Mouse (Mus musculus) activated CD4-positive, CD25-positive, alpha-beta regulatory T cell, adult 9 weeks (primary cell): Measurements from ENCODE around the gene Mcam. TPM values are rescaled to one million over a fixed set of nuclear protein-coding genes. Genes with fewer than 3 reads are reported as not detected.

Experiments used
- polyA plus RNA-seq: library from polyadenylated mRNA; unstranded; fragments of 100-300 nt; shearing (Covaris generic); gene quantifications from one replicate; pipeline ENCODE4 v1.2.1, GENCODE M21; 2017

Mcam gene
- polyA plus RNA-seq: not detected

DNA sequence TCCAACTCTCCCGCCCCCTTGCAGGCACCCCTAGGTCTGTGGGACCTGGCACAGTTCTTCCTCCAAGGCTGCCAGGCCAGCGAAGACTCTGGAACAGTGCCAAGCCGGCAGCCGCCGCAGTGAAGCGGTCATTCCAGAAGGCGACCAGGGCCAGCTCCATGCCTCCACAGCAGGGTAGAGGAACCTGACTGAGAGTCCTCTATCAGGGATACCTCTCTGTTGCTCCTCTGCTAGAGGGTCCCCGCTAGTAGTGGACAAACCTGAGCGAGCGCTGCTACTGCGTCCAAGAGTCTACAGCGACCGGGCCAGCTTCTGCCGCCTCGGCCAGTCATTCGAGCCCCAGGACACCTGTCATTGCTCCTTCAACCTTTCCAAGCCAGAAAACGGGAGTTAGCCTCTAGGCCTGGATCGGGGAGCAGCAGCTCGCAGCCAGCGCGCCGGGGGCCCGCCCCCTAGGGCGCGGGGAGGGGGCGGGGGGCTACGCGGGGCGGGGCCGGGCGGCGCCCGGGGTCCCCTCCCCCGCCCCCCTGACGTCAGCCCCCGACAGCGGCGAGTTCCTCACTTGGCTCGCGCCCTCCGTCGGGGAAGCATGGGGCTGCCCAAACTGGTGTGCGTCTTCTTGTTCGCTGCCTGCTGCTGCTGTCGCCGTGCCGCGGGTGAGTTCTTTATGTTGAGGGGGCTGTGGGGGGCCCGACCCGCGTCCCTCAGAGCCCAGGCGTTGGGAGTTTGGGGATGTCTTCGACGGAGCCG lies at the start of gene Mcam:
Gene Mcam, plus strand, starts transcription at position 369 of the 750 bp plus-strand sequence.

DNA sequence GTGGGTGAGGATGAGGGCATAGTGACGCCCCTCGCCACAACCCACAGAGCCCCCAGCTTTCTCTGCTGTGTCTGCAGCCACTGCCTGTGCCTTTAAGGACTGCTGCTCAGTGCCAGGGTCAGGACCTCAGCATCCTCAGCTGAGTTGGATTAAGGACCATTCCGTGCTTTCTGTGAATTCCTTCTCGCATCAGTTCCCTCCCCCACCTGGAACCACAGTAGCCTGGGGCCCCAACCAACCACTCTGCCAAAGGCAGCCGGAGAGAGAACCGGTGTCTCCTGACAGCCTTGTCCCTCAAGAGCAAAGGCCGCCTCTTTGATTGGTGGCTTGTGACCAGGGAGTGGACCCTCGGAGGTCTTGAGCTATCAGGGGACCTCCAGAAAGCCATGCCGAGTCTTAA lies 32.8 kb upstream of the Mcam start, which contains the start of gene Mfrp:
Gene Mfrp, plus strand, starts transcription at position 240 of the 400 bp plus-strand sequence.

DNA sequence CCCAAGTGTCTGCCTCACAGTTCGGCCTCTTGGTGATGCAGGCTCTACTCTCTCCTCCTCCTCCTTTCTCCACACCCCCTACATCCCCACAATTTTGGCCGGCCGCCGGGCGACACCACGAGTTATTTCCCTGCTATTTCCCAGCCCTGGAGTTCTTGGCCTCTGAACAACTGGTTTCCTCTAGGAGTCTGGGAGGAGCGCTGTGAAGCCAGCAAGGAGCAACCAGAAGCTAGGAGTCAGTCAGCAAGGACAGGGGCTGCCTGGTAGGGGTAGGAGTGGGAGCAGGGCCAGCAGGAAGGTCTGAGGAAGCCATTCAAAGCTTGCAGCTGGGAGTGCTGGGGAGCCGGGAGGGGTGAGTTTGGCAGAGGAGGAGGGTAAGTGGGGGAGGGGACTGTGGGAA lies 27.2 kb upstream of the Mcam start, which contains the start of gene C1qtnf5:
Gene C1qtnf5, plus strand, starts transcription at position 136 of the 400 bp plus-strand sequence.

DNA sequence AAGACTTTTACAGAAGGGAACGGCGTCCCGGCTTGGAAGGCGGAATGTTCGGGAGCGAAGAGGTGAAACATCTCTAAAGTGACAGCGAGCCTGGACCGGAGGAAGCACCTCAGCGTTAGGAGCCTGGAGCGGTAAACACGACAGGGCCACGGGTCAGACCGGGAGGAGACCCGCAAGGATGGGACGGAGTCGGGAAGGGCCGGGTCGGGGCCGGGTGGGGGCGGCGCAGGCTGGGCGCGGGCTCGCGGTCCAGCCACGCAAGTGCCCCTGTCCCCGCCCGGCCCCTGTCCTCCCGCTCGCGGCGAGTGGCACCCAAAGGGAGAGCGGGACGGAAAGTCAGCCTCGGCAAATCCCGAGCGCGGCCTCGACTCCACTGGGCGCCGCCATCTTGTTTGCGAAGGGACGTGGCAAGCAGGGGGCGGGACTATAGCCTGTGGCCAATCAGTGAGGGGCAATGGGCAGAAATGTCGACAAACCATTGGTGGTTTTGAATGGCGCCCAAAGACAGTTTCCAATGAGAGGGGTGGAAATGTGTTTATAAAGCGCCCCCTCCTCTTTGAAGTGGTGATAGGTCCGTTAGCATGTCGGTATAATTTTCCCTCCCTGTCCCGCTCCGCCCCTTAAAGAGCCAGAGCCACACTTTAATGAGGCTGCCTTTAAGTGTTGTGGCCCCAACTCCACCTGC lies 21.0 kb upstream of the Mcam start, which contains the start of the genes Gm49380 and Rnf26:
Gene Gm49380, minus strand, starts transcription at position 396 of the 685 bp plus-strand sequence.
Gene Rnf26, minus strand, starts transcription at position 413 of the 685 bp plus-strand sequence.

Other genes with a start within 250 kb of the Mcam start
- 149 TPM for gene Thy1, start 91.1 kb upstream of the Mcam start, polyA plus RNA-seq
- 1.9 TPM for gene Usp2, start 67.4 kb upstream of the Mcam start, polyA plus RNA-seq
- not detected for gene Mfrp, start 32.7 kb upstream of the Mcam start, polyA plus RNA-seq
- not detected for gene C1qtnf5, start 27.2 kb upstream of the Mcam start, polyA plus RNA-seq
- gene Gm49380, start 21.0 kb upstream of the Mcam start, polyA plus RNA-seq: not detected
- 11.6 TPM for gene Rnf26, start 21.0 kb upstream of the Mcam start, polyA plus RNA-seq
- gene Cbl, start 99.6 kb downstream of the Mcam start, polyA plus RNA-seq: 33.6 TPM
- gene Ccdc153, start 106.2 kb downstream of the Mcam start, polyA plus RNA-seq: not detected
- gene Pdzd3, start 117.0 kb downstream of the Mcam start, polyA plus RNA-seq: 0.21 TPM
- 12.2 TPM for gene Nlrx1, start 134.1 kb downstream of the Mcam start, polyA plus RNA-seq
- 0.32 TPM for gene Abcg4, start 154.1 kb downstream of the Mcam start, polyA plus RNA-seq
- 32.9 TPM for gene Hinfp, start 171.2 kb downstream of the Mcam start, polyA plus RNA-seq
- gene C2cd2l, start 185.8 kb downstream of the Mcam start, polyA plus RNA-seq: 8.9 TPM
- 24.2 TPM for gene Dpagt1, start 191.6 kb downstream of the Mcam start, polyA plus RNA-seq
- 27.0 TPM for gene H2afx, start 200.2 kb downstream of the Mcam start, polyA plus RNA-seq
- gene Hmbs, start 209.8 kb downstream of the Mcam start, polyA plus RNA-seq: 34.4 TPM
- gene Vps11, start 227.2 kb downstream of the Mcam start, polyA plus RNA-seq: 73.3 TPM
- 29.2 TPM for gene Hyou1, start 245.0 kb downstream of the Mcam start, polyA plus RNA-seq